Comparison of ENCODE assay signal across 32 mouse cellular contexts in the genomic region with DNA sequence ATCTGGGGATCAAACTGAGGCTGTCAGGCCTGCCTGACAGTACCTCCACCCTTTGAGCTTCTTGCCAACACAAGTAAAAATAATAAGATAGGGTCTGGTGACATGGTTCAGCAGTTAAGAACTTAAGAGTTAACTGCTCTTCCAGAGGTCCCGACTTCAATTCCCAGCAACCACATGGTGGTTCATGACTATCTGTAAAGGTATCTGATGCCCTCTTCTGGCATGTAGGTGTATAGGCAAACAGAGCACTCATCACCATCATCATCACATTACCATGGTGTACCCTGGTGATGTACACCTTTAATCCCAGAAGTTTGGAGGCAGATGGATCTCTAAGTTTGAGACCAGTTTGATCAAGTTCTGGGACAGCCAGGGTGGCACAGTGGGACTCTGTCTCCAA. TPM values are rescaled to one million over a fixed set of nuclear protein-coding genes. Genes with fewer than 3 reads are reported as not detected.
DNase-seq lines count a peak whose midpoint lies in the region; ATAC-seq and TF ChIP-seq lines count a peak whose summit lies in the region.
"Had no signal": no experiment of that assay in that cellular context is flagged by ENCODE, and none has a peak within 500 bp of the region (broad histone marks: within the 10 kb centered on the region; RNA-seq: fewer than 3 reads in every experiment).

No protein-coding gene starts in this region.

- H3K9ac ChIP-seq in intestine, postnatal 0 days (ENCODE audit: low read depth, low read length) = no peak overlapping the region
- H3K9ac ChIP-seq in intestine, embryonic 15.5 days = no peak overlapping the region
- H3K9ac ChIP-seq in lung, postnatal 0 days (replicated peaks; ENCODE audit: low read depth) = no peak overlapping the region
- H3K9ac ChIP-seq: embryonic facial prominence, embryonic 15.5 days; forebrain, embryonic 12.5 days; forebrain, postnatal 0 days; hindbrain, embryonic 13.5 days; limb, embryonic 15.5 days; midbrain, embryonic 15.5 days; neural tube, embryonic 15.5 days had no signal

- ATAC-seq in intestine, postnatal 0 days = no peak
- no peak for ATAC-seq in intestine, embryonic 15.5 days
- ATAC-seq in lung, postnatal 0 days = no peak
- ATAC-seq in megakaryocyte progenitor cell, adult 5-6 weeks (replicated peaks; ENCODE audit: poor library complexity) = peak; percentile 46; the same call in 1 of the 2 replicates
- ATAC-seq: activated CD4-positive, CD25-positive, alpha-beta regulatory T cell, adult 4 months; forebrain, postnatal 0 days; midbrain, embryonic 15.5 days had no signal

- WGBS in intestine, postnatal 0 days = 24% methylated on average over 1 of the region's 1 CpGs
- WGBS in intestine, embryonic 15.5 days = 24% methylated on average over 1 of the region's 1 CpGs
- 23% methylated on average over 1 of the region's 1 CpGs for WGBS in lung, postnatal 0 days

- H3K27ac ChIP-seq in intestine, postnatal 0 days (ENCODE audit: low read depth, low read length) = no peak overlapping the region
- H3K27ac ChIP-seq in intestine, embryonic 15.5 days = no peak overlapping the region
- no peak overlapping the region for H3K27ac ChIP-seq in lung, postnatal 0 days (ENCODE audit: low read length)
- H3K27ac ChIP-seq: embryonic facial prominence, embryonic 10.5 days; embryonic facial prominence, embryonic 15.5 days; forebrain, embryonic 12.5 days; hindbrain, embryonic 13.5 days; limb, embryonic 10.5 days; limb, embryonic 15.5 days; macrophage; midbrain, embryonic 10.5 days; midbrain, embryonic 15.5 days; neural tube, embryonic 15.5 days had no signal

- H3K4me3 ChIP-seq in intestine, postnatal 0 days (ENCODE audit: low read depth, low read length) = no peak overlapping the region
- no peak overlapping the region for H3K4me3 ChIP-seq in intestine, embryonic 15.5 days (replicated peaks)
- H3K4me3 ChIP-seq in lung, postnatal 0 days (ENCODE audit: low read depth, low read length) = no peak overlapping the region
- H3K4me3 ChIP-seq: embryonic facial prominence, embryonic 10.5 days; embryonic facial prominence, embryonic 15.5 days; forebrain, embryonic 12.5 days; hindbrain, embryonic 13.5 days; limb, embryonic 10.5 days; limb, embryonic 15.5 days; midbrain, embryonic 10.5 days; midbrain, embryonic 15.5 days; neural tube, embryonic 15.5 days had no signal

- H3K36me3 ChIP-seq in intestine, postnatal 0 days (ENCODE audit: control insufficient read depth, insufficient read depth) = no peaks in the 10 kb centered on the region
- no peaks in the 10 kb centered on the region for H3K36me3 ChIP-seq in intestine, embryonic 15.5 days
- H3K36me3 ChIP-seq in lung, postnatal 0 days (ENCODE audit: insufficient read depth, low read length) = no peaks in the 10 kb centered on the region
- H3K36me3 ChIP-seq: embryonic facial prominence, embryonic 10.5 days; embryonic facial prominence, embryonic 15.5 days; forebrain, embryonic 12.5 days; hindbrain, embryonic 13.5 days; limb, embryonic 10.5 days; limb, embryonic 15.5 days; midbrain, embryonic 10.5 days; midbrain, embryonic 15.5 days; neural tube, embryonic 15.5 days had no signal

- no peak for DNase-seq in lung, postnatal 0 days (ENCODE audit: low spot score)
- DNase-seq in lung, postnatal 14 days = no peak
- DNase-seq in T-cell, adult 2 months (ENCODE audit: low spot score) = no peak
- DNase-seq in urinary bladder, postnatal 14 days (ENCODE audit: low spot score) = no peak
- DNase-seq: adrenal gland, adult 2 months; adrenal gland, postnatal 36 days; cerebellum, adult 2 months; cerebellum, postnatal 14 days; forebrain, postnatal 0 days; gastrocnemius, postnatal 10 days; heart, adult 11 months; heart, postnatal 4 days; kidney, adult 18-20 months; kidney, postnatal 4 days; retina, postnatal 1 day had no signal

- peak; percentile 40 for TF ChIP-seq CTCF in intestine, postnatal 0 days (IDR thresholded peaks at IDR 0.05; ENCODE audit: low read depth)
- 0 out of 2 replicates have a peak, but pooled peaks have one; percentile 8 for TF ChIP-seq CTCF in lung, postnatal 0 days (IDR thresholded peaks at IDR 0.05)

- no peak overlapping the region for H3K4me2 ChIP-seq in intestine, postnatal 0 days (replicated peaks; ENCODE audit: low read depth)
- no peak overlapping the region for H3K4me2 ChIP-seq in intestine, embryonic 15.5 days (replicated peaks)
- no peak overlapping the region for H3K4me2 ChIP-seq in lung, postnatal 0 days (replicated peaks; ENCODE audit: low read depth, low read length)
- H3K4me2 ChIP-seq: embryonic facial prominence, embryonic 15.5 days; forebrain, embryonic 12.5 days; heart, embryonic 11.5 days; hindbrain, embryonic 13.5 days; limb, embryonic 15.5 days; midbrain, embryonic 15.5 days; neural tube, embryonic 15.5 days had no signal

- H3K9me3 ChIP-seq in intestine, postnatal 0 days (ENCODE audit: control insufficient read depth) = no peaks in the 10 kb centered on the region
- H3K9me3 ChIP-seq in intestine, embryonic 15.5 days = no peaks in the 10 kb centered on the region
- H3K9me3 ChIP-seq in lung, postnatal 0 days (ENCODE audit: low read length) = no peaks in the 10 kb centered on the region
- H3K9me3 ChIP-seq: embryonic facial prominence, embryonic 10.5 days; embryonic facial prominence, embryonic 15.5 days; forebrain, embryonic 12.5 days; hindbrain, embryonic 13.5 days; limb, embryonic 10.5 days; limb, embryonic 15.5 days; midbrain, embryonic 10.5 days; midbrain, embryonic 15.5 days; neural tube, embryonic 15.5 days had no signal

- TF ChIP-seq EP300 in lung, postnatal 0 days (IDR thresholded peaks at IDR 0.05) = no peak

- no peaks in the 10 kb centered on the region for H3K27me3 ChIP-seq in intestine, postnatal 0 days (replicated peaks; ENCODE audit: control insufficient read depth, insufficient read depth, low read length)
- H3K27me3 ChIP-seq in intestine, embryonic 15.5 days (replicated peaks) = no peaks in the 10 kb centered on the region
- no peaks in the 10 kb centered on the region for H3K27me3 ChIP-seq in lung, postnatal 0 days (replicated peaks; ENCODE audit: insufficient read depth, low read length)
- H3K27me3 ChIP-seq: embryonic facial prominence, embryonic 15.5 days; forebrain, embryonic 12.5 days; hindbrain, embryonic 13.5 days; limb, embryonic 15.5 days; midbrain, embryonic 15.5 days; neural tube, embryonic 15.5 days had no signal

- H3K4me1 ChIP-seq in intestine, postnatal 0 days (replicated peaks; ENCODE audit: control insufficient read depth, insufficient read depth, low read length) = no peaks in the 10 kb centered on the region
- no peaks in the 10 kb centered on the region for H3K4me1 ChIP-seq in intestine, embryonic 15.5 days (replicated peaks)
- H3K4me1 ChIP-seq in lung, postnatal 0 days (ENCODE audit: insufficient read depth, low read depth, low read length) = no peaks in the 10 kb centered on the region
- H3K4me1 ChIP-seq: embryonic facial prominence, embryonic 10.5 days; embryonic facial prominence, embryonic 15.5 days; hindbrain, embryonic 13.5 days; limb, embryonic 10.5 days; limb, embryonic 15.5 days; midbrain, embryonic 10.5 days; midbrain, embryonic 15.5 days; neural tube, embryonic 15.5 days had no signal

RNA-seq across cellular contexts. Expression of a gene that starts 23.4 kb away (rescaled TPM):
- polyA plus RNA-seq in intestine, postnatal 0 days (2015; fragmentation: Nextera tagmentation; extraction: Ambion mirVana) = not detected in 2 replicates
- 0.18 and 0.28 TPM in 2 replicates for polyA plus RNA-seq in intestine, embryonic 15.5 days (2015; fragmentation: Nextera tagmentation; extraction: Ambion mirVana)
- 3.7 and 4.0 TPM in 2 replicates for polyA plus RNA-seq in lung, postnatal 0 days (2015; fragmentation: Nextera tagmentation; extraction: Ambion mirVana)
- total RNA-seq in megakaryocyte progenitor cell, adult 5-6 weeks (2015) = not detected in 2 replicates
- total RNA-seq in megakaryocyte progenitor cell, adult 5-6 weeks (2017) = not detected in 2 replicates
- polyA plus RNA-seq: activated CD4-positive, CD25-positive, alpha-beta regulatory T cell, adult 4 months; heart, embryonic 11.5 days; liver, embryonic 16.5 days; macrophage; spleen, adult 2 months had no signal

RNA-seq across cellular contexts. Expression of a gene that starts 35.2 kb away (rescaled TPM):
- 78.3 and 80.4 TPM in 2 replicates for polyA plus RNA-seq in intestine, postnatal 0 days (2015; fragmentation: Nextera tagmentation; extraction: Ambion mirVana)
- 97.9 and 100 TPM in 2 replicates for polyA plus RNA-seq in intestine, embryonic 15.5 days (2015; fragmentation: Nextera tagmentation; extraction: Ambion mirVana)
- polyA plus RNA-seq in lung, postnatal 0 days (2015; fragmentation: Nextera tagmentation; extraction: Ambion mirVana) = 58.5 and 64.4 TPM in 2 replicates
- total RNA-seq in megakaryocyte progenitor cell, adult 5-6 weeks (2015) = 89.6 and 90.7 TPM in 2 replicates
- 43.4 and 45.8 TPM in 2 replicates for total RNA-seq in megakaryocyte progenitor cell, adult 5-6 weeks (2017)

RNA-seq across cellular contexts. Expression of a gene that starts 39.9 kb away (rescaled TPM):
- 39.3 and 41.5 TPM in 2 replicates for polyA plus RNA-seq in intestine, postnatal 0 days (2015; fragmentation: Nextera tagmentation; extraction: Ambion mirVana)
- polyA plus RNA-seq in intestine, embryonic 15.5 days (2015; fragmentation: Nextera tagmentation; extraction: Ambion mirVana) = 128 and 134 TPM in 2 replicates
- polyA plus RNA-seq in lung, postnatal 0 days (2015; fragmentation: Nextera tagmentation; extraction: Ambion mirVana) = 34.7 and 37.9 TPM in 2 replicates
- total RNA-seq in megakaryocyte progenitor cell, adult 5-6 weeks (2015) = 75.2 and 78.3 TPM in 2 replicates
- total RNA-seq in megakaryocyte progenitor cell, adult 5-6 weeks (2017) = 250 and 274 TPM in 2 replicates

RNA-seq across cellular contexts. Expression of a gene that starts 51.3 kb away (rescaled TPM):
- polyA plus RNA-seq in intestine, postnatal 0 days (2015; fragmentation: Nextera tagmentation; extraction: Ambion mirVana) = 33.6 and 37.8 TPM in 2 replicates
- polyA plus RNA-seq in intestine, embryonic 15.5 days (2015; fragmentation: Nextera tagmentation; extraction: Ambion mirVana) = 45.5 and 47.0 TPM in 2 replicates
- polyA plus RNA-seq in lung, postnatal 0 days (2015; fragmentation: Nextera tagmentation; extraction: Ambion mirVana) = 52.9 and 56.9 TPM in 2 replicates
- total RNA-seq in megakaryocyte progenitor cell, adult 5-6 weeks (2015) = 52.6 and 56.2 TPM in 2 replicates
- total RNA-seq in megakaryocyte progenitor cell, adult 5-6 weeks (2017) = 56.4 and 63.0 TPM in 2 replicates
